Mouse (Mus musculus): ENCODE measurements around the gene Nip7.

Gene Nip7

DNA sequence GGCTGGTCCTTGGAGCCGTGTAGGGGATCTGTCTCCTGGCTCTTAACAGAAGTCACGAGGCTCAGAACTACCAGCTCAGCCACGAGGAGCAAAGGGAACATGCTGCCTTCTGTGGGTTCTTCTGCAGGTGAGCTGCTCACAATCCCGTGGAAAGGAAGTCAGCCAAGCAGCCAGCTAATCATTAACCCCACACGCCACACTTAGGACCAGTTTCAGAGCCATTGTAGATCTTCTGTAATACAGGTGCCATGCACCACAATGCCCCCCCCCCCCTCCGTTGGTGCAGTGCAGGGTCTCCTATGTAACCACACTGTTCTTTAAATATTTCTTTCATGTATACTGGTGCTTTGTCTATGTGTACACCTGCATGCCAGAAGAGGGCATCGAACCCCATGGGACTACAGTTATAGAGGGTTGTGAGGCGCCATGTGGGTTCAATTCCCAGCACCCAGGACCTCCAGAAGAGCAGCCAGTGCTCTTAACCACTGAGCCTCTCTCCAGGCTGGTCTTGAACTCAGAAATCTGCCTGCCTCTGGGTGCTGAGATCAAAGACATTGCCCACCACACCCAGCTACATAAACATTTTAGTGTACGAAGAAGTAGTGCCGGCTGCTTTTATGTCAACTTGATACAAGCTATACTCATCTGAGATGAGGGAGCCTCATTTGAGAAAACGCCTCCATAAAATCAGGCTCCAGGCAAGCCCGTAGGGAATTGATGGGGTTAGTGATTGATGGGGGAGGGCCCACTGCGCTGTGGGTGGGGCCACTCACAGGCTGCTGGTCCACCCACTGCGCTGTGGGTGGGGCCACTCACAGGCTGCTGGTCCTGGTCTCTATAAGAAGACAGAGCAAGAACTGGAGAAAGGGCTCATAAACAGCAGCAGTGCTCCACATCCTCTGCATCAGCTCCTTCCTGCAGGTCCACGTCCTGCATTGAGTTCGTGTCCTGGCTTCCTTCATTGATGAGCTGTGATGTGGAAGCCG lies 9.1 kb downstream of the Nip7 start, which contains the start of gene Tmed6:
Gene Tmed6, minus strand, starts transcription at position 134 of the 986 bp plus-strand sequence.
- in situ Hi-C loops (cut with MboI, MseI): no loop called here

DNA sequence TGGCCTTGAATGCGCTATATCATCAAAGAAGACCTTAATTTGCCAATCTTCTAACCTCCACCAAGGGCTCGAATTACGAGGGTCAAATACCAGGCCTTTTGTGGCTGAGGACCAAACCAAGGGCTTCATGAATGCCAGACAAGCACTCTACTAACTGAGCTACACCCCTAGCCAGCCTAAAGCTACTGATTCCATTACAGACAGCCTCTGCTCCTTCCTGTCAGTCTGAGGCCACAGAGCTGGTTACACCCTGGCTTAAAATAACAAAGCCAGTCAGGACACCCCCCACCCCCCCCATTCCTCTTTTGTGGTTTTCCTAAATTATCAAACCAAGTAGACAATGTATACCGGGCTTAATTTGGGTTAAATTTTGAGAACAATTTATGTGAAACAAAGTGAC lies 17.0 kb downstream of the Nip7 start:
- in situ Hi-C loops (cut with MboI, MseI): no loop called here

DNA sequence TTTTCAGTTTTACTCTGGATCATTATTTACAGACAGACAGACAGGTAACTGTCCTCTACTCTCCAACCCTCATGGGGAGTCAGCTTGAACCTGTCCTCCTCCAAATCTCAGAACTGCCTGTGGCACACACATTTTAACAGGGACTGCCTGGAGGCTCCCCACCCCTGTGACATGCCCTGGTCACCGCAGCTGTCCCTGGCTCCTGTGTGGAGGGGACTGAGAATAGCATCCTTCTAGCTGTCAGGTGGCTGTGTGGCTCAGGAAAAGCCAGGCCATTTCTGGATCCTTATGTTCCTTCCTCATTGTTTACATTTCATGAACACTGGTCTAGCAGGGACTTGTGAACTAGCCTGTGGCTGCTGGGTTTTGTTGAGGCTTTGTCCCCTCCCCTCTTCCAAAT lies 17.5 kb downstream of the Nip7 start:
- in situ Hi-C loops (cut with MboI, MseI): no loop called here

DNA sequence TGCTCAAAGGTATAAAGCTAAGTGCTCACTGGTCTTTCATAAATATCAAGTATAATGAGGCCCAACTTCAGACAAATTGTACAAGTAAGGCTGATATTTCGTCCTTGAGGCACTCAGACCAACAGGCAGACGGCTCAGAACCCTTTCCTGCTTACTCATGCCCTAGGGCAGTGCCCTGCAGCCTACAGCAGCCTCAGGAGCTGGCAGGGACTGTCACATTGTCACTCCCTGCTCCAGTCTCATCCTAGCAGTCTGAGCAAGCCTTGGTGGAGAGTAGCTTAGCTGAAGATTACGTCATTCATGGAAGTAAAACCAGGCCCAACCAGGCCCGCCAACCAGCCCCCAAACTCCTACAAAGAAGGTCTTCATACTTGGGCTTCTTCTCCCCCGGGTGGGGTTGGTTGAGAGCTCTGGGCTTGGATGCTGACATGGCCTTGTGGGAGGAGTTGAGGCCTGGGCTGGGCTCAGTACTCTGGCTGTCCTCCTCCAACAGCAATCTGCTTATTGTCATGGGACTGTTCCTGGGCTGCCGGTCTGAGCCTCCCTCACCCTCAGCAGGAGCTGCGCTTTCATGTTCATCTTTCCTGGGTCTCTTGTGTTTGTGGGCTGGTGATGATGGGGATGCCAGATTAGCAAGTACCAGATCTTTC lies 19.7 kb downstream of the Nip7 start:
- in situ Hi-C loops (cut with MboI, MseI): no loop called here

DNA sequence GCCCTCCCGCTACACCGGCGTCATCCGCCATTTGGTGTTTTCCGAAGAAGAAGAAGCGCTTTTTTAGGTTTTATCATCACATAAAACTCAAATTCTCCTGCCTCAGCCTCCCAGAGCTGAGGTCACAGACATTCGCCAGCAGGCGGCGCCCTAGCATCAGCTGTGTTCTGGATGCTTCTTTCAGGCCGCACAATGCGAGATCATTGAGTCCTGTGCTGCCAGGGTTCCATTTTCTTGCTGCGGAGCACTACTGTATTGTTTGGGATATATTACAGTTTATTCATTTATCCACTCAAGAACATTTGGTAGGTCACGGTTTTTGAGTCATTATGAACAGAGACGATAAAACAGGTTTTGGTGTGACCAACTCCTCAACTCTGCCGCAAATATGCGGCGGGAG lies 28.7 kb downstream of the Nip7 start:
- in situ Hi-C loops (cut with MboI, MseI): no loop called here

DNA sequence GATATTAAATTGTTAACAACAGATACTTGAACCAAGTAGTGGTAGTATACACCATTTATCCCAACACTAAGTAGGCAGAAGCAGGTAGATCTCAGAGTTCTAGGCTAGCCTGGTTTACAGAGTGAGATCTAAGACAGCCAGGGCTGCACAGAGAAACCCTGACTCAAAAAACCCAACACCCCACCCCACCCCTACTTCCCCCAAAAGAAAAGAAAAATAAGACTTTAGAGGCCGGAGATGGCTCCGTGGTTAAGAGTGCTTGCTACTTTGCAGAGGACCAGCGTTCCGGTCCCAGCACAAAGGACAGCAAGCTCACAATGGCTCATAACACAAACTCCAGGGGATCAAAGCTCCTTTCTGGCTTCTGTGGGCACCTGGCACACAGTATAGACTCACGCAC lies 29.3 kb downstream of the Nip7 start:
- in situ Hi-C loops (cut with MboI, MseI): no loop called here

DNA sequence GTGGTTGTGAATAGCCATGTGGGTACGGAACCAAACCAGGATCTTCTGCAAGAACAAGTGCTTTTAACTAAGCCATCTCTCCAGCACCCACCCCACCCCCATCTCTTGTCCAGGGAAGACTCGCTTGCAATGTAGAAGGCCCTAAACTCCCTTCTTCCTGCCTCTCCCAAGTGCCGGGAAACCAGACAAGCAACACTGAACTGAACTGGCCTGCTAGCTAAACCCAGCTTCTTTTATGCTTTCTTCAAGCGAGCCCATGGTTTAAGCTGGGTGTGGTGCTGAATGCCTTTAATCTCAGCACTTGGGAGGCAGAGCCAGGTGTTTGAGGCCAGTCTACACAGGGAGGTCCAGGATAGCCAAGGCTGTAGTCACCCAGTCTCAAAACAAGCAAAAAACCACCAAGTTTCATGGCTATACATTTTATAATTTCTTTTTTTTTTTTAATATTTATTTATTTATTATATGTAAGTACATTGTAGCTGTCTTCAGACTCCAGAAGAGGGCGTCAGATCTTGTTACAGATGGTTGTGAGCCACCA lies 31.9 kb downstream of the Nip7 start:
- in situ Hi-C loops (cut with MboI, MseI): no loop called here

DNA sequence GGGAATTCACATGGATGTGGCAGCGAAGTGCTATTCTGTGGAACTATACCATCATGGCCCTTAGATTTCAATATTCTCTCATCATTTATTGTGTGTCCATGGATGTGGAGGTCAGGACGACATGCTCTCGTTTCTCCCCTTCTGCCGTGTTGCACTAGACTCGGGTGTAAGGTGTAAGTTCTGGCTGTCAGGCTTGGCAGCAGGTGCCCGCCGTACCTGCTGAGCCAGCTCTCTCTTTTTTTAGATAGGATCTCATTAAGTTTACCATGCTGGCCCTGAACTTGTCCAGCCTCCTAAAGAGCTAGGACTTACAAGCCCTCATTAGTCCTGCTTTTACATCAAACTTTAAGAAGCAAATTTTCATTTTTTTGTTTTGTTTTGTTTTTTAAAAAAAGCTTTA lies 33.9 kb downstream of the Nip7 start:
- in situ Hi-C loops (cut with MboI, MseI): no loop called here

DNA sequence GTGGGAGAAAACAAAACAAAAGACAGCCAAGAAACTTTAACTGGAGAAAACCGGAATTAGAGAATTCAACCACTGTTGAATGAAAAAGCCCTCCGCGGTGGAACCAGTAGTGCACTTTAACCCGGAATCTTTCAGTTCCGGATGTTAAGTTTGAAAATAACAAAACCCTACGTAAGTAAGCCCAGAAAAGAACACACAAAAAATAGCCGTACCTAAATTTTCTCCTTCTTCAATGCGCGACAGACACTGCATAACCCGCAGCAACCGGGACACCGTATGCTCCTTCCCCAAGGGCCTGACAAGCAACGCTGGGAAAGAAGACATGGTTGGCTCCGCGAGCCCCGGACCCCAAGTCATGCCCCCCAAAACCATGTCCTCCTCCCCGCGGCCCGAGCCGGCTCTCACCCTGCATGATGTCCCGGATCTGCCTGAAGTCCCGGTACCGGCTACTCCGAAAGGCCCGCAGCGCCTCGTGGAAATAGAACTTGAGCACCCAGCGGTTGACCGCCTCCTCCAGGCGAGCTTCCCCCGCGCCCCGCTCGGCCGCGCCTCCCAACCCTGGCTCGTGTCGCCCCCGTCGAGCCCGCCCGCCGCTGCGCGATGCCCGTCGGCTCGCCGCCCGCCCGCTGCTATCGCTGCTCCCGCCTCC lies 39.2 kb downstream of the Nip7 start:
- in situ Hi-C loops (cut with MboI, MseI): no loop called here

DNA sequence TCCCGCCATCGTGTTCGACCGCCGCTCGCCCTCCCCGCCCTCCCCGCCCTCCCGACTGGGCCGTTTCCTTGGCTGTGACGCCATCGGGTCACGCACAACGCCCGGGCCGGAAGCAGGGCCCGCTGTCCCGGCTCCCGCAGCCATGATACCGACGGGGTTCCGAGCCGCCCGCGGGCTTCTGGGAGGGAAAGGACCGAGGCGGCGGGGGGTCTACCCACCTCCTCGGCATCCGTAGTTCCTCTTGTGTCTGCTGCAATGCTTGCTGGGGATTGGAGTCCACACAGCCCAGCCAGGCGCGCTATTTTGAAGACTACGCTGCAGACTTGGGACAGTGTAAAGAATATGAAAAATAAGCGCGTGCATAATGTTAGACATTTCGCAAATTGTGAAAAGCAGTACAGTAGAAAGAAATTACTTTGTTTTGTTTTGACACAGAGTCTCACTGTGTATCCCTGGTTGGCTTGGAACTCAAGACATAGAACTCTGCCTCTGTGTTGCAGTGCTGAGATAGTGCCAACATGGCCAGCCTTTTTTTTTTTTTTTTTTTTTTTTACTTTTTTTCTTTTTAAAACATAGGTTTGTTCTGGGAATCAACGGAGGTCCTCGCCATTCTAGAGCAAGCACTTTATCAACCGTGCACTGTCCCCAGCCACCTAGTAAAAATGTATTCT lies 39.8 kb downstream of the Nip7 start, which contains the start of gene Terf2:
Gene Terf2, minus strand, starts transcription at position 182 of the 671 bp plus-strand sequence.
- in situ Hi-C loops (cut with MboI, MseI): no loop called here

DNA sequence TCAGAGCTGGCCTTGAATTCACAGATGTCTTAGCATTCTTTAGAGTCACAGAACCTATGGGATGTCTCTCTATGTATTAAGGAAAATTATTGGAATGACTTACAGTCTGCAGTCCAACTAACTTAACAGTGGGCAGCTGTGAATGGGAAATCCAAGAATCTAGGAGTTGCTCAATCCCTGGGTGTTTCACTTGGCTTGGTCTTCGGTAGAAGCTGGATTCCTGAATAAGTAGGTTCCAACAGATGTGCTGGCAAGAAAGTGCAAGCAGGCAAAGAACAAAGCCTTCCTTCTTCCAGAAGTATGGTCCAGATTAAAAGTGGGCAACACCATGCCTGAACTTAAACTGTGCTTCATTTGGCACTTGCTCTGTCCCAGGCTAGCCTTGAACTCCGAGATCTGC lies 44.0 kb downstream of the Nip7 start:
- in situ Hi-C loops (cut with MboI, MseI): loop anchor here in 1 of 2 experiments (10.0 kb wide), 1 partner anchor 224 kb away; no protein-coding TSS in a partner anchor

DNA sequence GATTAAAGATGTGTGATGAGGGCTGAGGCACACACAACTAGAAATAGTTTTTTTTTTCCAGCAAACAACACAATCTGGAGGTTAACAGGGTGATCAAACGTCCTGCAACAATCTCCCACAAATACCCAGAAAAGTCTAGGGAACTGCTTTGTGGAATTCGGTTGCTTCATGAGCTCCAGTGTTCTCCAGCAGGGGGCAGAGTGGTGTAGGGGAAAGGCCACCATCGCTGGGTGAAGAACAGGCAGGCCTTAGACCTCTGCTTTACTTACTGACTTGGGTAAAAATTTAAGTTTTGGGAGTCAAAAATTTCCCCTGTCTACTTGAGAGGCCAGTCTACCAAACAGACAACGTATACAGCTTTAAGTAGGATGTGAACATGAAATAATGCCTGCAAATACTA lies 47.9 kb downstream of the Nip7 start:
- in situ Hi-C loops (cut with MboI, MseI): loop anchor here in 1 of 2 experiments (10.0 kb wide), 1 partner anchor 220 kb away; no protein-coding TSS in a partner anchor

DNA sequence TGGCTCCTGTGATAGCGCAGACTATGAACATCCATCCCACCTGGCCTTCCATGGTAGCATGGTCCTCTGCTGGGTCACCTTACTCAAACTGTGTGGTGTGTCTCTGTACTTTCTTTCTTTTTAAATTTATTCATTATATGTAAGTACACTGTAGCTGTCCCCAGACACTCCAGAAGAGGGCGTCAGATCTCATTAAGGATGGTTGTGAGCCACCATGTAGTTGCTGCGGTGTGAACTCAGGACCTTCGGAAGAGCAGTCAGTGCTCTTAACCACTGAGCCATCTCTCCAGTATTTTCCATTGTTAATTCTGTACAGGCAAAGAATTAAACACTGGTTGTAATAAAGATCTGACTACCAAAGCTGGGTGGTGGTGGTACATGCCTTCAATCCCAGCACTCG lies 51.4 kb downstream of the Nip7 start:
- in situ Hi-C loops (cut with MboI, MseI): loop anchor here (5.0 to 10.0 kb wide), 2 partner anchors 214 to 217 kb away; no protein-coding TSS in a partner anchor

DNA sequence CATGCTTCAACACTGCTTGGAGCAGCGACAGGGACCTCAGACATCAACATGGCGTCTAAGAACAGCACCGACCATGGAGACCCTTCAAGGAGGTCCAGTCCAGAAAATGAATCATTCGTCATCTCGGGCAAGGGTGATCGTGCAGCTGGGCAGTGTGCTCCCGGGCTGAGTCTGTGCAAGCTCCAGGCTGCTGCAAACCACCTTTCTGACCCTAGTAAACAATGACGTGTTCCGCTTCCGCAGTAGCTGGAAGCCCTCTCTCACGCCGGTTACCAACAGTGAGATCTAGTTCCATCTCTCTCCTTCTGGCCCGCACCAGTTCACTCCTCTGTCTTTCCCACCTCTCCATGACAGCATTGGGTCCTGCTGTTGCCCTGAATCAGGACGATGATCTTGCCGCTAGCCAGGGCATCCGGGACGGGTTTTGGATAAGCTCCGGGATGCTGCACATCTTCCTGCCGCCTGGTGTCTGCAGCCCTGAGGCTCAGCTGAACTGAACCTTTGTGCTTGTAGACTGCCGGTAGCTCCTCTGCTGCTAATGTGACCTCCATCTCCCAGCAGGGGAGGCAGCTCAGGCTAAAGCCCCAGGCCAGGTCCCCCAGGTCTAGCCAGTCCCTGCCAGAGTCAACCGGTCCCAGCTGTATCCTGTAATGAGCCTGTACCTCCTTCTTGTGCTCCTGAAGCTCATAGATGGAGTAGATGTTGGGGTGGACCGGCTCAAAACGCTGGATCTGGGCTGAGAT lies 52.5 kb downstream of the Nip7 start:
- in situ Hi-C loops (cut with MboI, MseI): loop anchor here (5.0 to 10.0 kb wide), 2 partner anchors 213 to 216 kb away; no protein-coding TSS in a partner anchor

DNA sequence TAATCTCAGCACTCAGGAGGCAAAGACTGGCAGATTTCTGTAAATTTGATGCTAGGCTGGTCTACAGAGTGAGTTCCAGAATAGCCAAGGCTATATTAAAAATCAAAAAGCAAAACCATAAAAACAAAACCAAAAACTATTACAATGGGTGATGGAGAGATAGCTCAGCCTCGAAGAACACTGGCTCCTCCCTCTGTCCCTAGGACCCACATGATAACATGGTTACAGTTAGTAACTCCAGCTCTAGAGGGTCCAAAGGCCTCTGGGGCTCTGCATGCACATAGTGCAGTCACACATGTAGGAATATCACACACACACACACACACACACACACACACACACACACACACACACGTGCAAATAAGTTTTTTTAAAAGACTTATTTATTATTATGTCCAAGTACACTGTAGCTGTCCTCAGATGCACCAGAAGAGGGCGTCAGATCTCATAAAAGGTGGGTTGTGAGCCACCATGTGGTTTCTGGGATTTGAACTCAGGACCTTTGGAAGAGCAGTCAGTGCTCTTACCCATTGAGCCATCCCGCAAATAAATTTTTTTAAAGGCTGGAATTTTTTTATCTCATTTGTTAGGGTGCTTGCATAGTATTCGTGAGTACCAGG lies 53.2 kb downstream of the Nip7 start:
- in situ Hi-C loops (cut with MboI, MseI): loop anchor here (5.0 to 10.0 kb wide), 4 partner anchors 42 to 1875 kb away; partner anchors contain the start of gene Cyb5b (in 1 of the 2)
